Mouse (Mus musculus): ENCODE measurements around the gene Nrsn2.

Nrsn2 gene

GRCm38 (mm10) chr2:152376345-152376741, at the start of gene Nrsn2:
Nrsn2 (minus strand) TSS chr2:152376638.
- no peak for DNase-seq

- DNase-seq, result no peak
Measured at GRCm38 (mm10) chr2:152415786-152416185, 39.3 kb upstream of the Nrsn2 start.

- no peak for DNase-seq
Measured at GRCm38 (mm10) chr2:152415287-152415686, 38.8 kb upstream of the Nrsn2 start, which contains the start of gene 6820408C15Rik. 6820408C15Rik (plus strand) TSS chr2:152415587.

- DNase-seq, result peak; percentile 94
Measured at GRCm38 (mm10) chr2:152414591-152415165, 38.2 kb upstream of the Nrsn2 start, which contains the start of gene Zcchc3. Zcchc3 (minus strand) TSS chr2:152415027.

- peak; percentile 63 to 66 for DNase-seq
Measured at GRCm38 (mm10) chr2:152413765-152414584, 37.5 kb upstream of the Nrsn2 start.

GRCm38 (mm10) chr2:152413158-152413764, 36.8 kb upstream of the Nrsn2 start:
- peak in 1 of 2 experiments; percentile 53 for DNase-seq

GRCm38 (mm10) chr2:152412526-152413157, 36.2 kb upstream of the Nrsn2 start:
- peak in 1 of 2 experiments; percentile 27 for DNase-seq

- peak in 1 of 2 experiments; percentile 18 for DNase-seq
Measured at GRCm38 (mm10) chr2:152411471-152411870, 35.0 kb upstream of the Nrsn2 start.

GRCm38 (mm10) chr2:152410971-152411371, 34.5 kb upstream of the Nrsn2 start:
- peak; percentile 78 to 83 for DNase-seq

- no peak for DNase-seq
Measured at GRCm38 (mm10) chr2:152409781-152410180, 33.3 kb upstream of the Nrsn2 start.

- DNase-seq, result peak; percentile 95 to 97
Measured at GRCm38 (mm10) chr2:152406126-152406525, 29.7 kb upstream of the Nrsn2 start.

GRCm38 (mm10) chr2:152399122-152399542, 22.7 kb upstream of the Nrsn2 start:
- DNase-seq, result no peak

- peak; percentile 88 to 93 for DNase-seq
Measured at GRCm38 (mm10) chr2:152398691-152399090, 22.3 kb upstream of the Nrsn2 start.

GRCm38 (mm10) chr2:152397680-152398435, 21.4 kb upstream of the Nrsn2 start, which contains the start of gene Sox12:
Sox12 (minus strand) TSS chr2:152398063.
- peak; percentile 98 to 99 for DNase-seq

GRCm38 (mm10) chr2:152397004-152397589, 20.7 kb upstream of the Nrsn2 start:
- peak; percentile 72 to 79 for DNase-seq

- DNase-seq, result peak; percentile 60 to 78
Measured at GRCm38 (mm10) chr2:152396110-152397003, 19.9 kb upstream of the Nrsn2 start.

- DNase-seq, result peak in 1 of 2 experiments; percentile 39
Measured at GRCm38 (mm10) chr2:152395271-152395920, 19.0 kb upstream of the Nrsn2 start.

- peak in 1 of 2 experiments; percentile 17 for DNase-seq
Measured at GRCm38 (mm10) chr2:152393225-152394017, 17.0 kb upstream of the Nrsn2 start.

GRCm38 (mm10) chr2:152392786-152393185, 16.3 kb upstream of the Nrsn2 start:
- peak; percentile 39 to 59 for DNase-seq

Measured in cerebellum, postnatal 25 days (tissue).